Mouse (Mus musculus) kidney, adult 8-10 months (tissue): ENCODE data around the gene Otogl.

Experiments used
- DNase-seq, 2 experiments: peaks; one replicate each; pipeline ENCODE4 v3.0.0; 2022

Gene Otogl

GRCm38 (mm10) chr10:107912084-107912573 lies at the start of gene Otogl:
Otogl (minus strand) TSS chr10:107912134.
- no peak for DNase-seq

DNA sequence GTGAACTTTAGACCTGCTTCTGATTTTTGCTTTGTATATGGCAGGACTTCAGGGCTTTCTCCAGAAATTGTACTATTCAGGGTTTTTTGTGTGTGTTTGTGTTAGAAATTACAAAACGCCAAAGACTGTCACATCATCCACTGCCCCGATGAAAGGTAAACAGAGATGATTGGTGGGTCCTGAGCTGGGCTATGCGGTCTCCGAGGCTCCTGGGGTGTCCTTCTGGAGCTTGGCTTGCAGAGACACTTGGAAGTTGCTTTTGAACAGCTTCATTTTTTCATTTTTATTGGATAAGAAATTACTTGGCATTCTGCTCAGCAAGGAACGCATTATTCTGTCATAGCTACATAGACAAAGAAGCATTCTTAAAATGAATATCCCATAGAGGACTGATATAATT lies 44.7 kb upstream of the Otogl start:
- DNase-seq: no peak

- DNase-seq: peak in 1 of 2 experiments; percentile 24
Measured at GRCm38 (mm10) chr10:107954444-107954843, 42.5 kb upstream of the Otogl start.

DNA sequence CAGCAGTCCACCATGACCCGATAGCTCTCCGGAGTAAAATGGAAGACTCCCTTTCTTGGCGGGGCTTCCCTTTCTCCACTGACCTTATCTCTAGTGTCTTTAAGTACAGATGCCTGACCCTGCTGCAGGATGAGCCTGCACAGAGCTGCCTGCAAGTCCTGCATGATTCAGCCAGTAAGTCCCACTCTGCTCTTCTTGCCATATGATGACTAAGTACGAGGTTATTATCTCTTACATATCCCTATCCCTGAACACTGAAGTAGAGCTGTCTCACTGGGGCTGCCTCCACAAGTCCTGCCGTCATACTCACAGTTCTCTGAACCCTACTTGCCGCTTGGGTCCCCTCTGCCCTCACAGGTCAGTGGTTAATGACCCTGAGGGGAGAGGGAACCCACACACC lies 39.7 kb upstream of the Otogl start:
- DNase-seq: no peak

- no peak for DNase-seq
Measured at GRCm38 (mm10) chr10:107949945-107950344, 38.0 kb upstream of the Otogl start.

DNA sequence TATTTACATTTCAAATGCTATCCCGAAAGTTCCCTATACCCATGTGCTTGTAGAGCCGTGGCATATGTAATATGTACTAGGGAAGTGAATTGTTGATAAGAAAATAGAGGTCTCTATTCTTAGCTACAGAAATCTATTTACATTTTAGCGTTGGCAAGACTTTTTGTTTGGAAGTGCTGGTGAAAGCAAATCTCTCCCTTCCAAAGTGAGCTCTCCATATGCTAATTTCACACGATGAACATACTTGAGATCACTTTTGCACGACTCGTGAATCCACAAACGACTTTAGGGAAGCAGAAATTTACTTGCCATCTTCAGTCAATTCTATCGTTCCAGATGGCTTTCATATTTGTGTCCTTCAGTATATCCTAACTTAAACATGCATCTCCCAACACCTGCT lies 36.7 kb upstream of the Otogl start:
- no peak for DNase-seq

- DNase-seq: no peak
Measured at GRCm38 (mm10) chr10:107948038-107948437, 36.1 kb upstream of the Otogl start.

GRCm38 (mm10) chr10:107946348-107946747 lies 34.4 kb upstream of the Otogl start:
- no peak for DNase-seq

DNA sequence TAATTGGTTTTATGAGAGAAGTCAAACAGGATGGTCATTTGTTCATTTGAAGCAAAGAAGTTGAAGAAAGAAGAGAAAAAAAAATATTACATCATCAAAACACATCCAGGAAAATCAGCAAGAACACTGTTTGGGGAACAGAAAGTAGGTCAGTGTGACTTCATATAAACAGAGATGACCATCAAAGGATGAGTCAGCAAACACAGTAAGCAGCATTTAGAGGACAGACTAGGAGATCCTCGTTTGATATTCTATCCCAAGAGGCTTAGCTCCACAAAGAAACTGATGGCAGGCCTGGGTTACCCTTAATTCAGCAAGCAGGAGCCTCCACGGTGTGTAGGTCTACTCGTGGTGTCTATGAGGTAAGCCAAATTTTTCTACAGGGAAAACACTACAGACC lies 31.9 kb upstream of the Otogl start:
- DNase-seq: no peak

DNA sequence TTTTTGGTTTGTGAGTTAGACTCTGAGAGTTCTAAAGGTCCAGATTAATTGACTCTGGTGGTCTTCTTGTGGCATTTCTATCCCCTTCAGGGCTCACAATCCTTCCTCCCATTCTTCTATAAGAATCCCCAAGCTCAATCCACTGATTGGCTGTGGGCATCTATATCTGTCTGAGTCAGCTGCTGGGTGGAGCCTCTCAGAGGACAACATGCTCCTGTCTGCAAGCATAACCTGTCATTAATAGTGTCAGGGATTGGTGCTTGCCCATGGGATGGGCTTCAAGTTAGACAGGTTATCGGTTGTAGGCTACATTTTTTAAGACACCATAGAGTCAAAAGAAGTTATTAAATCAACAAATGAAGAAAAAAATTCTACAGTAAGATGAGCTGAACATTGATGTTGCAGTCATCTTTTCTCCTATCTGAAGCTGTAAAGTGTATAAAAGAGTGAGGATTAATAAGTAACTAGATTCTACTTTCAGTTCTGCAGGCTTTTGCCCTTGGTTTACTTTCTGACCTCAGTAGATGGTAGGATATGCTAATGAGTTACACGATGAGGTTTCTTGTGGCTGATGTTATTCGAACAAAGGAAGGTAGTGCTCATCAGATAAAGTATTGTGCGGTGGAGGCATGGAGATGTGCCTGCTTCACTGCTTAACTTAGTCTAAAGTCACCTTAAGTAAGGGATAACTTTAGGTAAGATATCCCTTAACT lies 29.4 kb upstream of the Otogl start:
- DNase-seq: peak in 1 of 2 experiments; percentile 32

DNA sequence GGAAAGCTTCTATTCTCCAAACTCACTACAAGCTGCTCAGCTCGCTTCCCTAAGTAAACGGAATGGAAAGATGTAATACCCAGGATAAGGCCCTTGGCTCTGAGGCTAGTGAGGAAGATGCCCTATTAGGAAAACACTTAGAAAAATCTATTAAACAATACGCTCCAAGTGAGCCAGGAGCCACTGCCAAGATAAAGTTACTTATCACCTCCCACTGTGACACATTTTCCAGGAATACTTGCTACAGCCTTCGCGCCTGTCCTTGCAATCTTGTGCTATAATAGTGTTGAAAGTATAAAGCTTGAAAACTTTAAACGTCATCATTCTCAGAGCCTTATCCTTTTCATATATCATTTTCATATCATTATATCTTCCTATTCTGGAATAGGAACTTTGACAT lies 28.4 kb upstream of the Otogl start:
- no peak for DNase-seq

DNA sequence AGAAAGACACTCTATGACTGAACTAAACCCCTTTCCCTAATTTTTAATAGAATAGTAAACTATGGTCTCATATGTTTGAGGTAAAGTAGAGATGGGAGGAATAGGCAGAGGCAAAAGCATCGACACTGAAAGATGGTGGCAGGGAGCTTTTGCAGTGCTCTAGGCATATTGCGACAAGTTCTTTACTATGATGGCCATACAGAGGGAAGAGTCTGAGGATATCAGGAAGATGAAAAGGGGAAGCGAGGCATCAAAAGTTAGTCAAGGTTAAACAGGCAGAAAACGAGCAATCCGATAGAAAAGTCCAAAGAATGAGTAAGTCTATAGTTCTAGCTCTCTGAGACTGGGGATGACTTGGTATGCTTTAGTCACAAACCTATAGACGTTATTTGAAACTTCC lies 27.9 kb upstream of the Otogl start:
- DNase-seq: no peak

GRCm38 (mm10) chr10:107934055-107934454 lies 22.1 kb upstream of the Otogl start:
- no peak for DNase-seq

- no peak for DNase-seq
Measured at GRCm38 (mm10) chr10:107933527-107933926, 21.6 kb upstream of the Otogl start.

DNA sequence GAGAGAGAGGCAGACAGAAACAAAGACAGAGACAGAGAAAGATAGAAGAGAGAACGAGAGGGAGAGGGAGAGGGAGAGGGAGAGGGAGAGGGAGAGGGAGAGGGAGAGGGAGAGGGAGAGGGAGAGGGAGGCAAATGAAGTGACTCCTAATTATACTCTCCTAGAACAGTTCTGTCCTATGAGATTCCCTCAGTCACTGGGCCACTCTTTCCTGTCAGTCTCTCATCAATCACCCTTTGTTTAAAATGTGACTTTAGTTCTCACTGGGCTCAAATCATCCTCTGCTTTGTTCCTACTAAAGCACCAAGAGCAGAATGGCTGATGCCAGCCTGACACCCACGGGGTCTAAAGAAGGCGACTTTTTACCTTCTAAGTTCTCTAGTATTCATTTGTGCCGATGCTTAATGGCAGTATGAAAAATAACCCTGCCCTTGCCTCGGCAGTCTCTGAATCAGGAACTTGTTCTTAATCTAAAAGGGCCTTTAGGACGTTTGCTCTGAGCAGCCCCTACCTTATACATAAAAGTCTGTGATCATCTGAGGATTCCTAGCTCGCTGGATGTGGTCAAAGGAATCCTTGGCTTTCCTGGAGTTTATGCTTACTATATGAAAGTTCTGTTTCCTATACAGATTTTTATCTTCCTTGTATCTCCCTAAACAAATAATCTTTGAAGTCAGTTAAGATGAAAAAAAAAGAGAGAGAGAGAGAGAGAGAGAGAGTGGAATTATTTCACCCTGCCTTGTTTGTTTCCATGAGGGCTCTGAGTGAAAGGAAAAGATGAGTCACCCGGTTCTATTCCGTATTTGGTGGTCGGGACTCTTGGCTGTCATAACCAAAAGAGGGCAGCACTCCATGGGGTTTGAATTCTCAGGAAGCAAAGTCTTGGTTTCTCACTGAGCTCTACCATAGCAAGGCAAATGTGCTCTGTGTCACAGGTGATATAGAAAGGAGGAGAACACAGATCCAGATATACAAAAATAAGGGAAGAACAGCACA lies 20.2 kb upstream of the Otogl start:
- DNase-seq: peak; percentile 46 to 56

- DNase-seq: peak; percentile 27 to 29
Measured at GRCm38 (mm10) chr10:107930471-107931021, 18.6 kb upstream of the Otogl start.

DNA sequence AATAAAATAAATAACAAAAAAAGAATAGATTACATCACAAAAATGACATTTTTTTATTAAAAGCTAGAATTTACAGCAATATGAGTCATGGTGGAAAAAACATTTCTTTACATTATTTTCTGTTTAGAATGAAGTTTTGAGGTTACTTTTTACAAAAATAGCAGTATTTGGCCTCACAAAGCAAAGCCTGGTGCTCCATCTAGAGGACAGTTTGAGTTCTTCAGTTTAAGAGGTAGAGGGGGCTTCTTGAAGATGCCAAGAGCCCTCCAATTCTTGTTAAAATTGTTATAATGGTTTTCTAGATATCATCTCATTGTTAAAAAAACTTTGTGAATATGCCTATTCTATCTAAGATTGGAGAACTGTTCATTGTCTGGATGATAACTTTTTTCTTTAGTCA lies 13.4 kb upstream of the Otogl start:
- DNase-seq: no peak

DNA sequence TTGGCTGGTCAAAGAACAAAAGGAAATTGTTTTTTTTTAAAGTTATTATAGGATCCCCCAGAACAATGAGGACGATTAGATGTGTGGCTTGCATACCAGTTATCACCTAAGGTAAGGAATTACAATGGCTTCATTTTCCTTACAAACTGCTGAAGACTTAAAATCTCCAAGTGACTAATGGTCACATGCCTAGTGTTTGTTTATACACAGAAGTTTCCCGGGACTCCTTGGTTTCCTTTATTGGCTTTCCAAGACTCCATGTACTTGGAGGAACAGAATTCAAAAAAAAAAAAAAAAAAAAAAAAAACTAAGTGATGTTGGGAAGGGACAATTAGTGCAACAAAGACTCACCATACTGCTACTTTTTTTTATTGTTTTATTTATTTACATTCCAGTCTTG lies 11.9 kb upstream of the Otogl start:
- DNase-seq: no peak

GRCm38 (mm10) chr10:107922750-107923149 lies 10.8 kb upstream of the Otogl start:
- no peak for DNase-seq

DNA sequence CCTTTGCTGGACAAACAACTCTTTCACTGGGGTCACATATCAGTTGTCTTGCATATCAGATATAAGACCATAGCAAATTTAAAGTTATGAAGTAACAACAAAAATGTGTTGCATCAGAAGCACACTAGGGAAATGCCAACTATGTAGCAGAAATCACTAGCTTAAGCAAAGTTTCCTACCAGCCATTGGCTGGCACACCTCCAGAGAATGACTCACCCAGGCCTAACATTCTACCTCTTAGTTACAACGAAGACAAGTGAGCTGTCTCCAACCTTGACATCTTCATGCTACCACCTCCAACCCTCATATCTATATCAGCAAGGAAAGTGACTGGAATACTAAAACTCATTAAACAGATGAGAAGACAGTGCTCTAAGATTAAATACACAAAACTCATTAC lies 9.6 kb upstream of the Otogl start:
- no peak for DNase-seq

GRCm38 (mm10) chr10:107921134-107921533 lies 9.2 kb upstream of the Otogl start:
- no peak for DNase-seq

GRCm38 (mm10) chr10:107913013-107913412 lies 1.1 kb upstream of the Otogl start:
- no peak for DNase-seq

DNA sequence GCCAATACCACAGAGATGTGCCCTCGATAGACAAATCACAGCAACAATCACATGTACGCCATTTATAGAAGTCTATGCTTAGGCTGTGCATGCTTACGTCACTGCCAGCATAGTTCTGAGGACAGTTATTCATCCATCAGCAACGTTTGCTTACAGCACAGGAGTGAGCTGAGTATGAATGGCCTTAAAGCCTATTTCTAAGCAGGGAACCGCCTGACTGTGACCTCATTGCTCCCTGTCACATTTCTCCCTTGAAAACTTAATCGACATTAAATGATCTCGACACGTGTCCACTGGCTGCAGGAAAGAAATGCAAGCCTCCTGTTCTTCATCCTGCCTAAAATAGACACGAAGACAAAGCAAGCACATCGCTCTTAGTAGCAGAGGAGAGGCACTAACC lies 5.5 kb downstream of the Otogl start:
- DNase-seq: no peak
